Mouse (Mus musculus) spleen, adult 10 weeks (tissue): Measurements from ENCODE around the gene Tcl1b4. TPM values are rescaled to one million over a fixed set of nuclear protein-coding genes. Genes with fewer than 3 reads are reported as not detected.

ENCODE experiments used
- polyA plus RNA-seq: library from polyadenylated mRNA; stranded (reverse); fragments of 350-450 nt; fragmentation: Illumina TruSeq; extraction: RNeasy Lipid Tissue Mini Kit (QIAGEN cat#74804); gene quantifications from one replicate; pipeline ENCODE4 v1.2.3, GENCODE M21; 2015; ENCODE audit warnings: low replicate concordance; ENCODE audit not compliant: insufficient read depth

Tcl1b4 gene
- not detected for polyA plus RNA-seq

GRCm38 (mm10) chr12:105201657-105202056 lies at the start of gene Tcl1b4:
Gene Tcl1b4, plus strand, starts transcription at chr12:105201957.

GRCm38 (mm10) chr12:105159390-105159789 lies 42.4 kb upstream of the Tcl1b4 start, which contains the start of gene Tcl1b1:
Gene Tcl1b1, plus strand, starts transcription at chr12:105159690.

GRCm38 (mm10) chr12:105176044-105176443 lies 25.7 kb upstream of the Tcl1b4 start, which contains the start of gene Tcl1b5:
Gene Tcl1b5, plus strand, starts transcription at chr12:105176344.

GRCm38 (mm10) chr12:105190743-105191142 lies 11.0 kb upstream of the Tcl1b4 start, which contains the start of gene Tcl1b3:
Gene Tcl1b3, plus strand, starts transcription at chr12:105191043.

GRCm38 (mm10) chr12:105222601-105223319 lies 21.0 kb downstream of the Tcl1b4 start, which contains the start of gene Tcl1:
Gene Tcl1, minus strand, starts transcription at chr12:105222793.

Other genes starting within 250 kb of the Tcl1b4 start
- gene Syne3, start 192.1 kb upstream of the Tcl1b4 start, polyA plus RNA-seq, result 8.1 TPM
- gene Glrx5, start 169.3 kb upstream of the Tcl1b4 start, polyA plus RNA-seq, result 13.9 TPM
- gene Tcl1b2, start 55.9 kb upstream of the Tcl1b4 start, polyA plus RNA-seq, result not detected
- gene Tcl1b1, start 42.3 kb upstream of the Tcl1b4 start, polyA plus RNA-seq, result not detected
- gene Tcl1b5, start 25.6 kb upstream of the Tcl1b4 start, polyA plus RNA-seq, result not detected
- not detected for gene Tcl1b3, start 10.9 kb upstream of the Tcl1b4 start, polyA plus RNA-seq
- not detected for gene Tcl1, start 20.8 kb downstream of the Tcl1b4 start, polyA plus RNA-seq
- not detected for gene Tunar, start 131.9 kb downstream of the Tcl1b4 start, polyA plus RNA-seq